Mouse (Mus musculus) erythroblast, adult 5-6 weeks (primary cell): ENCODE results near the gene Anapc16. TPM values are rescaled to one million over a fixed set of nuclear protein-coding genes. Genes with fewer than 3 reads are reported as not detected.

ENCODE experiments used
- total RNA-seq, 2 experiments: library from RNA; stranded (forward) in 1 of 2; stranded (reverse) in 1 of 2; fragments of 150-400 nt in 1 of 2; fragments of 200-764, 138-1000 nt in 1 of 2; gene quantifications; 2 replicates each; pipeline versions ENCODE4 v1.2.3 to v1.2.4; 2015 to 2017; ENCODE audit warnings: low replicate concordance in 2 of 2

Anapc16 gene
- total RNA-seq, 2 experiments from 2014 or later: 16.3 to 27.5 TPM

Other genes starting within 250 kb of the Anapc16 start
- gene Dnajb12, start 123.6 kb downstream of the Anapc16 start, total RNA-seq (2015; ENCODE audit: low replicate concordance): 13.6 and 28.2 TPM in 2 replicates
- 39.8 and 43.4 TPM in 2 replicates for gene Dnajb12, start 123.6 kb downstream of the Anapc16 start, total RNA-seq (2017; ENCODE audit: low replicate concordance)
- gene Ddit4, start 51.3 kb downstream of the Anapc16 start, total RNA-seq (2015; ENCODE audit: low replicate concordance): 1.7 TPM in 1 of 2 replicates, not detected in the other
- gene Ddit4, start 51.3 kb downstream of the Anapc16 start, total RNA-seq (2017; ENCODE audit: low replicate concordance): 0.17 and 0.84 TPM in 2 replicates
- gene Ascc1, start 330 bp downstream of the Anapc16 start, total RNA-seq (2015; ENCODE audit: low replicate concordance): 11.3 and 13.1 TPM in 2 replicates
- gene Ascc1, start 330 bp downstream of the Anapc16 start, total RNA-seq (2017; ENCODE audit: low replicate concordance): 9.6 and 10.0 TPM in 2 replicates
- gene Spock2, start 103.1 kb upstream of the Anapc16 start, total RNA-seq (2015; ENCODE audit: low replicate concordance): not detected in 2 replicates
- gene Spock2, start 103.1 kb upstream of the Anapc16 start, total RNA-seq (2017; ENCODE audit: low replicate concordance): not detected in 2 replicates
- gene Chst3, start 216.1 kb upstream of the Anapc16 start, total RNA-seq (2015; ENCODE audit: low replicate concordance): not detected in 2 replicates
- not detected in 2 replicates for gene Chst3, start 216.1 kb upstream of the Anapc16 start, total RNA-seq (2017; ENCODE audit: low replicate concordance)